Mouse (Mus musculus) gastrocnemius, postnatal 36 days (tissue): ENCODE results near the gene Pou2f1. TPM values are rescaled to one million over a fixed set of nuclear protein-coding genes. Genes with fewer than 3 reads are reported as not detected.

Experiments used
- DNase-seq, 2 experiments: peaks; one replicate each; pipeline ENCODE4 v3.0.0; 2022
- intact Hi-C: fragments of 180-260 bp; cut with DNase I; formaldehyde crosslinking; loops from one replicate; pipeline ENCODE4 v1.15.1; 2025
- total RNA-seq, 2 experiments: library from RNA; stranded (reverse); gene quantifications; 2 replicates each; pipeline ENCODE4 v1.2.3; 2021

Pou2f1 gene
- total RNA-seq, 2 experiments from 2014 or later, result 6.4 to 7.9 TPM

DNA sequence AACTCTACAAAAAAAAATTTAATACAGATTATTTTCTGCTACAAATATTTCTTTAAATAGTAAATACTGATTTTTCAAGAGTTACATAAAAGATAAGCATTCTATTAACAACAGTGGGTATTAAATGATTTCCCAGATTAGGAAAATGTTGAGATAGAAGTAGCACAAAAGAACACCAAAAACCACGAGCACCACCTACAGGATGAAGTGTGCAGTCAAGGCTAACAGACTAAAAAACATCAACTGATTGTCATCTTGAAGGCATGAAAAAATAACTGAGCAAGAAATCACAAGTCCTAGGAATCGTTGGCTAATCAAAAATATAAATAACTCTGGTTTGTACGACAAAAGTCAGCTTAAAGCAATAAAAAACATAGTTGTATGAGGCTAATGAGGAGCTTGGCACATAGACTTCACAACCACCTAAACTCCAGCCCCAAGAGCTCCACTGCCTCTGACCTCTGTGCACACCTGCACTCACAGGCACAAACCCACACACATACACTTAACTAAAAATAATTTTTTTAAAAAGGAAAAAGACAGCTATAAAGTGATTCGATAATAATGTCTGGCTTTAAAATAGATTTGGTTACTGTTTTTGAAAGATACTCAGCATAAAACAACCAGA lies 35.3 kb downstream of the Pou2f1 start:
- intact Hi-C loops, result loop anchor here (2.0 to 5.0 kb wide), 2 partner anchors 110 to 190 kb away; no protein-coding TSS in a partner anchor
- peak in 1 of 2 experiments; percentile 20 for DNase-seq

DNA sequence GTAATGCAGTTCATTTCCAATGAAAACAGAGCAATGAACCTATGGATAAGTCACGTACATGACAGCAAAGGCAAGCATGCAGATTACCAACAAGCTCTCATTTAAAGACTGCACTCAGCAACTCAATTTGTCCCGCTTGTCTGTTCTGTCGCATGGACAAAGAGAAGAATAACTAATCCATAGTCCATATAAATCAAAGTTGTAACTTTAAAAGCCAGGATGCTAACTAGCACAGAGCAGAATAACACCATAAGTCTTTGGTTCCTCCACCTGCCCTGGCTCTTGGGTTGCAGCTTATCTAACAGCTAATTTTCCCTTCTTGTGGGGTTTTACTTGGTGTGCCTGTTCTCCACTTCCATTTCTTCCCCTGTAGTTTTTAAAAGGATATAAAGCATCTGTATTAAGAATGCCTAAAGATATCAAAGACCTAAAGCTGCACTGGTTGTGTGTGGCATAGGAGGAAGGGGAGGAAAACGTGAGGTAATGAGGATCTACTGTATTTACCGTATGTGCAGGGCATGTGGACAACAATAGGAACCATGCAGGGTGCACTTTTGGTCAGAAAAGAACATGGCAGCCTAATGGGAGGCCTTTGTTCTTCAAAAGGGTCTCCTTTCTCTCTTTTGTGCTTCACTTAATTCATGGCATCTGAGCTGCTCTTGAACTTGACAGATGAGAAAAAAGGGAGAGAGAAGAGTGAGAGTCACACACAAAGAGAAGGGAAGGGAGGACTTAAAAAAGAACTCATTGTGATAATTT lies 36.1 kb downstream of the Pou2f1 start:
- intact Hi-C loops, result loop anchor here (2.0 to 5.0 kb wide), 2 partner anchors 110 to 189 kb away; no protein-coding TSS in a partner anchor

DNA sequence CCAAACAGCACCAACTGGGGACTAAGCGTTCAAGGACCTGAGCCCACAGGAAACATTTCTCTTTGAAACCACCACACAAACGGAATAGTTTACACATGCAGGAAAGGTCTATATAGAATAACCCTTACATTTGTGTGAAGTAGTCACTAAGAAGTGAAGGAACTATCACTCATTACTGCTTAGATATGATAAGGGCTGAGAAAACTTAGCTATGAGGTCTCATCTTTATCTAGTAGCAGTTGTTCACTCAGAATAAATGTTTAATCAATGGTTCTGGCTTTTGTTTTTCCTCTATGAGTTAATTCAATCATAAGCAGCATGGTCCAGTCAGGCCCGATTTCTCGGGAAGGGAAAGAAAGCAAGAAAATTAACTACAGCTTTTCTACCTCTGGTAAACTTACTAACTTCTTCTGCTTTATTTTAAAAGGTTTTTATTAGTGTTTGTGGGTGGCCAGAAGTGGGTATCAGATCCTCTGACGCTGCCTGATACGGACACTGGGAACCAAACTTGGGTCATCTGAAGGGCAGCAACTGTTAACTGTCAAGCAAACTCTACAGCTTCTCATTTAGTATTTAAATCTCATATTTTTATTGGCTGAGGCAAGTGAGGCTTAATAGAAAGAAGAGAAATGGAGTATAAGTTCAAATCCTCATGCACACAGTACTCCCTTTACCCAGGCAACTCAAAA lies 40.7 kb downstream of the Pou2f1 start:
- intact Hi-C loops, result no loop called here
- DNase-seq, result no peak

More for the DNA sequence above, 36.1 kb downstream of the Pou2f1 start:
- no peak for DNase-seq

DNA sequence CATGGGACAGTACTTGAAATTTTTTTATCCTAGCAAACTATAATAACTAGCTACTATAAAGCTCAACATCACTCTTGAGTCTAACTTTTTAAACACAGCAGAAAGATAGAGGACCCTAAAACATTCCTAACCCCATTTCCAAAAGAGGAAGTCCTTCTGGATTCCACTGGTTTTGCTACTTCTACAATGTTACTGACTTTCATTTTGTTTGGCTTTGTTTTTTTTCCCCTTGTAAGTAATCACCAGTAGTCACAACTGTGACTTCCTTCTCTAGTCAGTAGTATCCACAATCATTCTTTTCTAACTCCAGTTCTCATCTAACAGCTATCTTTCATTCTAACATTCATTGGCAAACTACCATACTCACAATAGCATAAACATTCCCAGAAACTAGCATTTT lies 44.3 kb downstream of the Pou2f1 start:
- intact Hi-C loops, result loop anchor here (10.0 kb wide), 1 partner anchor 293 kb away; no protein-coding TSS in a partner anchor
- no peak for DNase-seq

DNA sequence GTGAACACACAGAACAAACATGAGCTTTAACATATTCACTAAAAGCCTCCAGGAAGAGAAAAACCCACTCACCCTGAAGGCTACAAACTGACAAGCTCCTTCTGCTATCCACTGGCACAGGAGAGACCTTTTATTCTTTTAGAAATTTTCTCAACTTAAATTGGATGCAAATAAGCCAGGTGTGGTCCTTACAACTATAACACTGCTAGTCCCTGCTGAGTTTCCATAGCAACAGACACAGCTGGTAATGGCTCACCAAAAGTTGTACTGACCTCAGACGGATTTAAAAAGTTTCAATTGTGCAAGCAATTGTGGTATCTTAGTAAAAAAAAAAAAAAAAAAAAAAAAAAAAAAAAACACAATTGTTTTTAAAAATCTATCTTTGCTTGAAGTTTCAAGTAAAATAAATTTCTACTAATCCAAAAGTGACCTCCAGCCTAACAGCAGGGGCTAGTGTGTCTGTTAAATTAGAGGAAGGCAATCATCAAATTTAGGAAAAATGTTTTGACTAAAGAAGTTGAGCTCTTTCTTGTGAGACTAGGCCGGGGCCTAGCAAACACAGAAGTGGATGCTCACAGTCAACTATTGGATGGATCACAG lies 54.2 kb downstream of the Pou2f1 start:
- intact Hi-C loops, result no loop called here
- no peak for DNase-seq

DNA sequence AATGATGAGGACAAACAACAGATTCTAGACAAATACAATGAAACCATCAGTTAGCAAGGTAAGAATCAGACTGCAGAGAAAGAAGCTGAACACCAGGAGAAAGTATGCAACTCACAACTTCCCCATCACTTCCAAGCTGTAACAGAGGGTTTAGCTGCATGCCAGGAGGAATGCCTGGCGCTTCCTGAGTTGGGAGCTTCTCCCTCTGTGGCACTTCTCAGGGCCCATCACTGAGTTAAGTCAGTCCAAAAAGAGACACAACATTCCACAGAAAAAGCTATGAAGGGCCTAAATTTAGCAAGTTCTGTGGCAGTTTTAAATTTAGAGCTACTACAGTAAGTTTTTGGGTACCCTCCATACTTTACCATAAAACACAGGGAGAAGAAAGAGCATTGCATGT lies 59.2 kb downstream of the Pou2f1 start:
- no peak for DNase-seq
- intact Hi-C loops, result no loop called here

DNA sequence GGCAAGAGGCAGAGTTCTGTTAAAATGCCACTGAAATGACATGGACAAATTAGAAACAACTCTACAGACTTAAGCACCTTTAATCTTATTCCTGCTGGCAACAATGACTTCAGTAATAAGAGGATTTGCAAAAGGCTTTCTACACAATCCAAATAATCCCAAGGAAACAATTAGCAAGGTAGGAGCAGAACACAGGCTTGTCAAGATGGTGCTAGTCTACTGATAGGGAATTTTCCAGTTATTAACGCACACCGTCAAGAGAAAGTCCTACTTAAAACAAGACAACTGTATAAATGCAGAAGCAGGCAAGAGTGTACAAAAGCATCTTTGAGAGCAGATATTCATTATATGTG lies 67.0 kb downstream of the Pou2f1 start:
- intact Hi-C loops, result no loop called here
- DNase-seq, result no peak

DNA sequence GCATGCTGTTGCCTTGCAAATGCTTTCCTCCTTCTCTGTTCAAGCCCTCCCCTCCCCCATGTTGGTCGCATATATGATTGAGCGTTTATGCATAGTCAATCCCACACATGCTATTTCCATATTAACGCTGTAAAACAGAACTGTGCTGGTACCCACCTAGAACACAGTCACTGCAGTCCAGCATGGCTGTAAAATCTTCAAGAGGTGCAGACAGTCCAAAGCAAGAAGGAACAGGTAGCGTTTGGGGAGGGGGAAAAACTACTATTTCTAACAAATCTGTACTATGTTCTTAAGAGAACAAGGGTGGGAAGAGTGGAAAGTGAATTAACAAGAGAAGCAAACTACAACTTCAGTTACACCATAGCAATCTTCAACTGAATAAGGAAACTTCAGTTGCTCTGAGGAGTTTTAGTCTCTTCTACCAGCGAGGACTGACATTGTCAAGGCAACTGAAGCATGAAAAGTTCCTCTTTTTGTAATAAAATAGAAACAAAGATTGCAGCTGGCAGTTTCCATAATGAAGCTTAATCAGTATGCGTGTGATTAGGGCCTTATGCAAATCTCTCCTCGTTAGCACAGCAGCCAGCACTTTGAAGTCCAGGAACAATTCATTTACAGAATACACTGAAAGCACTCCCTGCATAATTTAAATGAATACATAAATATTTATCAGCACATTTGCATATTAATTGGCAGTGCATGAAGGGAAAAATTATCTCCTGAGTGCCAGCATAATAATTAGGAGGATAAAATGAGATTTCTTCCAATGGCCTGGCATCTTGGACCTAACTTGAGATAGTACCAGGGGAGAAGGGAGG lies 67.6 kb downstream of the Pou2f1 start:
- DNase-seq, result no peak
- intact Hi-C loops, result no loop called here

DNA sequence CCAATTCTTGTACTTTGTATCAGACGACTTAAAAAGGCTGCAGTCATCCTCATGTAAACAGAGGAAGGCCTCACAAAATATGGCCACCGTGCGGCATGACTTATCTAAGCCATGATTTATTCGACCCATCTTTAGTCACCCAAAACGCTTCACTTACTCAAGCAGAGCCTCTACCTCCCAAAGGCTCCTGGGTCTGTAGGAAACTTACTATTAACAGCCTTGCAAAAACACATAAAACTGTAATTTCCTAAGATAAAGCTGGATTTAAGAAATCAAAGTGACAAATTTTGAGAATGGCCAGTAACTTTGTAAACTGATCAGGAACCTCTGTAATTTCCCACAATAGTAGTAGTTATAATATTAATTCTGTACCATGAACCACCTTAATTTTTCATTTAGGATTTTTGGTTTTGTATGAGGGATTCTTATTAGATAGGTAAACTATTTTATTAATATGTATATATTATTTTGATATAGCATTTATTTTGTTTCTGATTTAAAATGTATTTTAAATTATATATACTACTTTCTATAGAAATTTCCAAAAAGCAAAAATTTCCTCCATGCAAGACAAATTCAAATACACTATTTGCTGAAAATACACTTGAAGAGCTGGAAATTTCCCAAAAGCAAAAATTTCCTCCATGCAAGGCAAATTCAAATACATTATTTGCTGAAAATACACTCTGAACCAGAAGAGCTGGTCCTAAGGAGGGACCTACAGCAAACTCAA lies 68.4 kb downstream of the Pou2f1 start:
- DNase-seq, result no peak
- intact Hi-C loops, result no loop called here

DNA sequence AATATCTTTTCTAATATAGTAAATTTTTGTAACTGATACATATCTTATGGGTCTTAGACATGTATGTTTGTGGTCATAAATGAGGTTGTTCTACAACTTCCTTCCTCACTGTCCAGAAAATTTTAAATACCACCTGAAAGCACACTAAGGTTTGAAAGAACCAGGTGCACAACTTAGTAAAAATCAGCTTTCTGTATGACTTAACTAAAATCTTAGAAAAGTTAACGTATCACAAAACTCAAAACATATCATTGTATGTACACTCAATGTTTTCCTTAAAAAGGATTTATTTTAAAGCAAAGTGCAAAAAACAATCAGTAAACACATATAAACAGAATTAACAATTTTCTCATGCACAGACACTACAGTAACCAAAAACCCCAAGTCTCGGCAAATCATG lies 69.6 kb downstream of the Pou2f1 start:
- no peak for DNase-seq
- intact Hi-C loops, result no loop called here

DNA sequence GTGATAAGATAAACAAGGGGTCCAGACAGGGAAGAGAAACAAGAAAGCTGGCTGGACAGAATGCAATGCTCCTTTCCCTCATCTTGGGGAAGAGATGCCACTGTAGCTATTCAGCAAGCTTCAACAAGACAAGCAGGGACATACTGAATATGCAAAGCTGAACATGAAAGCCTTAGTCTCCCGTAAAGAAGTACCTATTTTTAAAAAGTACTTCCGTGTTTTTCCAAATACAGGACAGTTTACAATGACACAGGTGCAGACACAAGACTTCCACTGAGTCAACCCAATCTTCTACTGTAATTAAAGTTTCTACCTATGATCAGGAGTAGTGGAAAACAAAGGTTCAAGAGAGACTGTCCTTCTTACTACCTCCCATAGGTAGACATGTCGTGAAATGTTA lies 72.0 kb downstream of the Pou2f1 start:
- intact Hi-C loops, result no loop called here
- no peak for DNase-seq

DNA sequence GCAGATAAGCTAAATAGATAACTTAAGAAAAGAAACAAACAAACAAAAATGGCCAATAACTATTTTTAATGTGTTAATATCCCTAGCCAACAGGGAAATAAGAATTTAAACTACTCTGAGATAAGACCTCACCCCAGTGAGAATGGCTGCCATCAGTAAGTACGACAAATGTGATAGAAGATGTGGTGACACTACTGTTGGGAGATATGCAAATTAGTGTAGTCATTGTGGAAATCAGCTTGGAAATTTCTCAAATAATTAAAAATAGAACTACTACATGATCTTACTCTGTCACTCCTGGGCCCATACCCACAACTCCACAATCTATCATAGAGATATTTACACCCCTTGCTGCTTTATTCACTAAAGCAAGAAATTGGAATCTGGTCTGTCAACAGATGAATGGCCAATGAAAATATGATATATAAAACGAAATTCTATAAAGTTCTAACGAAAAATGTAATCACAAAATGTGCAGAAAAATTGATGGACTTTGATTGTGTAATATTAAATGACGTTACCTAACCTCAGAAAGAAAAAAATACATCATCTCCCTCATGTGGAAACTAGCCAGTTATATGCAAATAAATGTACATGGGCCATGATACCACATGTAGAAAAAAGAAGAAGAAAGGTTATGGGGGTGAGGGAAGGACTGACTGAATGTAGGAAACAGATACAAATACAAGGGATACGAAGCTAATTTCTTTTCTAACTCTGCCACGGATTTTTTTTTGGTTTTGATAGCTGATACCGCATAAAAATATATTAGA lies 74.8 kb downstream of the Pou2f1 start:
- DNase-seq, result no peak
- intact Hi-C loops, result no loop called here

DNA sequence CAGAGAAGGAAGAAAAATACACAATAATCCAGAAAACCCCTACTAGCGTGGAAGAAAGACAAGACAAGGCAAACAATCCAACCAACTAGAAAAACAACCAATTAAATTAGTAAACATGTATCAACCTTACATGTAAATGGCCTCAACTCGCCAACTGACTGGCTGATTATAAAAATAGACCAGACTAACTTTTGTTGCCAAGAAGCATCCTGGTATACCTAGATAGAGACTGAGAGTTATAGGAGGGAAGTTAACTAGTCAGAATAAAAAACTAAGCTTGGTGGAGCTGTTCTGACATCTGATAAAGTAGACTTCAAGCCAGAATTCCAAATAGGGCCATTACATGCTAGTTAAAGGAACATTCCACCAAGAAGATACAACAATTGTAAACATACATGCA lies 77.3 kb downstream of the Pou2f1 start:
- DNase-seq, result no peak
- intact Hi-C loops, result no loop called here

DNA sequence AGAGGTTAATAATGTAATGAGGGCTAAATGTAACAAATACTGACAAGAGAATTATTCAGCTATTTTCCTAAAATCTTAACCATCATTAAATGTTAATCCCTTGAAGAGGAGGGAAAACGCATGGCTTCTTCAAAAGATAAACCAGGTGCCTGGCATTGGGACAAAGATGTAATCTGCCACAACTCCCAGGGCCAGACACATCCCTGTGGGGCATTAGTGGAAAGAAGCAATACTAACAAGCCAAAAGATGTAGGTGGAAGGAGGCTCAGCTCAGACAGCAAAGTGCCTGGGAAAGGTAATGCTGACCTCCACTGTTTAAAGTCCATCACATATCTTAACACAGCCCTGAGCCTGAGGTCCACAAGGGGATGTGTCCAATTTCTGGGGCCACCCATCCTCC lies 80.0 kb downstream of the Pou2f1 start:
- intact Hi-C loops, result no loop called here
- no peak for DNase-seq

DNA sequence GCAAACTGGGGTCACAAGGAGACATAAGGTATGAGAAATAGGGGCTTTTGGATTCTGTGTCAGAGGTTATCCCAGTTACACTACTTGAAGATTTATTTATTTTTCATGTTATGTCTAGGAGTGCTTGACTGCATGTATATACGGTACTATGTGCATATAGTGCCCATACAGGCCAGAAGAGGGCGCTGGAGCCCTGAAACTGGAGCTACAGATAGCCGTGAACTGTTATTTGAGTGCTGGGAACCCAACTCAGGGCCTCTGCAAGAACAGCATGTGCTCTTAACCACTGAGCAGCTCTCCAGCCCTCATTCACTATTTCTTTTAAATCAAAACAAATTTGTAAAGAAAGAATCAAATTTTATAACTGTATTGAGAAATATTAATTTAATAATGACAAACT lies 81.5 kb downstream of the Pou2f1 start:
- DNase-seq, result no peak
- intact Hi-C loops, result no loop called here

DNA sequence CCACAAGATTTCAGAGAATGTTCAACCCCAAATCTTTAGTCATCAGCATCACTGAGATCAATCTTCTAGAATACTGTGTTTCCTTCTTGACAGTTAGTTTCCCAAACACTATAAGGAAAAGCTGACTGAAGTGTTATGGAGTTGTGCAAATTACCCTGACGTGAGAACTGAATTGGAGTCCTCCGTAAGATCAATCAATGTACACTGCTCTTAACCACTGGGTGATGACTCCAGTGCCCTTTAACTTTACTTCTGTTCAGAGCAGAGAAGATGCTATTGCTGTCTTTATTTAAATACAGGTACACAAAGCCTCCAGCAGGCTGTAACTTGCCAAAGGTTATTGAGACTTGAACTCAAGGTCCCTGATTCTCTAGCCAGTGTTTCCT lies 88.1 kb downstream of the Pou2f1 start:
- no peak for DNase-seq
- intact Hi-C loops, result no loop called here

DNA sequence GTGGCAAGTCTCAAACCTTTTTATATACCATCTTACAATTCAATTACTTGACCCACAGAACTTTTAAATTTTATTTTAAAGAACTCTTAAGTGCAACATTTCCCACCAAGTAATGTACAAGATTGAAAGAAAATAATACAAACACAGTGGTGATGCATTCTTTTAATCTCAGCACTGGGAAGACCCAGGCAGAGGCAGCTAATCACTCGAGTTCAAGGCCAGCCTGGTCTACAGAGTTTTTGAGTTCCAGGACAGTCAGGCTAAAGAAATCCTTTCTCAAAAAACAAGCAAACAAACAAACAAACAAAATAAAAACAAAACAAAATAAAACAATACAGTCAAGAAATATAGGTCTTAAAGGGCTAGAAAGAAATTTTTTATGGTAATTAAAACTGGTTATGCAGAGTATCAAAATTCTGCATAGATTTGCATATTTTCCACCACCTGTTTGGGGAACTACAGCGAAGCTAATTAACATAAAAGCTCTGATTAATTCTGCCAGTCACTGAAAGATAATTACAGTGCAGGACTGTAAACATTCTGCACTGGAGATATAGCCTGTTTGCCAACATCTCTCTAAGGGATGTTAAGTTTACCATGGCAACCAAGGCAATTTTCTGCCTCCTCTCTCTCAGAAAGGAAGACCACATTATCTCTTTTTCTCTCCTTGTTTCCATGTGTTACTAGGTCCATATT lies 88.6 kb downstream of the Pou2f1 start:
- intact Hi-C loops, result no loop called here

DNA sequence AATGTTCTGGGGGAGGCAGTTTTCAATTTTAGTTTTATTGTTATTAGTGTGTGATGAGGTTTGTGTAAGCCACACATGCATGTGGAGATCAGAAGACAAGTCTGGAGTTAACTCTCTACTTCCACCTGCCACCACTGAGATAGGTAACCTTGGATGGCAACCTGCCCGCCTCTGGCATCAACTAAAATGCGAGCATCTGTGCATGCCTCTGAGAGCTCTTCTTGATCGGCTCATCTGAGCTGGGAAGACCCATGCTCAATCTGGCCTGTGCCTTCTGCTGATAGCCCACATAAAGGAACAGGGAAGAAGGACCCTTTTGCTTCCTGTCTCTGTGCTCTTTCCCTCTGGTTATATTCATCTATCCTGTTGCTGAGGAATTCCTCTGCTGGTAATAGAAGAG lies 93.0 kb downstream of the Pou2f1 start:
- intact Hi-C loops, result no loop called here

More for the DNA sequence above, 88.6 kb downstream of the Pou2f1 start:
- no peak for DNase-seq

More for the DNA sequence above, 93.0 kb downstream of the Pou2f1 start:
- no peak for DNase-seq
